Mouse (Mus musculus) C2C12 (cell line): ENCODE measurements at regions not wholly inside any gene's neighbourhood (a gene's known extent, or its start where the extent isn't known, plus 50 kb on each side); places are given as distances from the start of the nearest gene placed in this dataset.

ENCODE experiments used
- H3K27me3 ChIP-seq: one replicate; pipeline ENCODE4 v1.6.1; 2011; ENCODE audit not compliant: control insufficient read depth, insufficient read depth, insufficient read length
- H3K36me3 ChIP-seq: one replicate; pipeline ENCODE4 v1.6.1; 2011; ENCODE audit not compliant: control insufficient read depth, insufficient read depth
- H3K4me3 ChIP-seq: one replicate; pipeline ENCODE4 v1.5.1; 2011; ENCODE audit warnings: mild to moderate bottlenecking, control low read depth; ENCODE audit not compliant: poor library complexity, insufficient read depth, severe bottlenecking
- H3K79me2 ChIP-seq: one replicate; pipeline ENCODE4 v1.6.1; 2011; ENCODE audit not compliant: control insufficient read depth, insufficient read depth
- H3K79me3 ChIP-seq: one replicate; pipeline ENCODE4 v1.6.1; 2011; ENCODE audit warnings: low read depth, control low read depth
- H3ac ChIP-seq: one replicate; pipeline ENCODE3; 2011; ENCODE audit warnings: low read depth; ENCODE audit not compliant: control insufficient read depth, insufficient read length
- CEBPB ChIP-seq: IDR thresholded peaks from one replicate; pipeline ENCODE4 v1.6.1; 2011; ENCODE audit warnings: low read depth, mild to moderate bottlenecking, control low read depth, moderate library complexity
- CTCF ChIP-seq: IDR thresholded peaks from one replicate; pipeline ENCODE4 v1.5.1; 2011; ENCODE audit not compliant: control insufficient read depth, insufficient read depth, insufficient read length
- FOSL1 ChIP-seq: IDR thresholded peaks from one replicate; pipeline ENCODE4 v1.8.0; 2011; ENCODE audit warnings: mild to moderate bottlenecking, low read length; ENCODE audit not compliant: poor library complexity, insufficient read depth, severe bottlenecking
- MAX ChIP-seq: IDR thresholded peaks from one replicate; pipeline ENCODE4 v1.6.1; 2011; ENCODE audit warnings: mild to moderate bottlenecking, control low read depth
- MYOD1 ChIP-seq: IDR thresholded peaks from one replicate; pipeline ENCODE4 v1.6.1; 2011; ENCODE audit warnings: low read depth; ENCODE audit not compliant: control insufficient read depth, insufficient read length
- MYOG ChIP-seq: IDR thresholded peaks from one replicate; pipeline ENCODE4 v1.6.1; 2011; ENCODE audit not compliant: control insufficient read depth, insufficient read length; ENCODE audit errors: extremely low read depth
- USF1 ChIP-seq: IDR thresholded peaks from one replicate; pipeline ENCODE4 v1.6.1; 2011; ENCODE audit warnings: low read depth, mild to moderate bottlenecking, control low read depth, moderate library complexity

GRCm38 (mm10) chr3:38569001-38569400 is 84.4 kb upstream of the Ankrd50 start:
- Histone ChIP-seq H3K79me3 (no peaks in the 10 kb centered on the region), H3ac (no peak overlapping the region), H3K79me2 (no peaks in the 10 kb centered on the region), H3K27me3 (no peaks in the 10 kb centered on the region), H3K36me3 (no peaks in the 10 kb centered on the region), H3K4me3 (no peak overlapping the region)
- TF ChIP-seq MYOG (no peak), MYOD1 (no peak), CTCF (no peak), MAX (no peak), USF1 (no peak), FOSL1 (no peak), CEBPB (no peak)

- no peaks in the 10 kb centered on the region for H3K36me3 ChIP-seq
- TF ChIP-seq USF1 (no peak), CTCF (no peak), CEBPB (no peak), MYOD1 (no peak), MAX (no peak), FOSL1 (no peak), MYOG (no peak)
- no peak overlapping the region for H3ac ChIP-seq
- H3K79me2 ChIP-seq = no peaks in the 10 kb centered on the region
- H3K4me3 ChIP-seq = no peak overlapping the region
- H3K27me3 ChIP-seq = no peaks in the 10 kb centered on the region
- H3K79me3 ChIP-seq = no peaks in the 10 kb centered on the region
Observed at GRCm38 (mm10) chr3:38568596-38568975, 83.9 kb upstream of the Ankrd50 start.

- Histone ChIP-seq H3K4me3 (no peak overlapping the region), H3K36me3 (no peaks in the 10 kb centered on the region), H3K79me2 (no peaks in the 10 kb centered on the region), H3K27me3 (no peaks in the 10 kb centered on the region), H3ac (no peak overlapping the region), H3K79me3 (no peaks in the 10 kb centered on the region)
- TF ChIP-seq CTCF (no peak), MYOG (no peak), CEBPB (no peak), USF1 (no peak), MAX (no peak), FOSL1 (no peak), MYOD1 (no peak)
Observed at GRCm38 (mm10) chr3:38567946-38568595, 83.4 kb upstream of the Ankrd50 start.

GRCm38 (mm10) chr3:38566576-38566975 is 81.9 kb upstream of the Ankrd50 start:
- no peaks in the 10 kb centered on the region for H3K36me3 ChIP-seq
- no peak overlapping the region for H3ac ChIP-seq
- no peaks in the 10 kb centered on the region for H3K79me2 ChIP-seq
- H3K27me3 ChIP-seq = no peaks in the 10 kb centered on the region
- no peak overlapping the region for H3K4me3 ChIP-seq
- H3K79me3 ChIP-seq = no peaks in the 10 kb centered on the region
- no peak for TF ChIP-seq CEBPB
- no peak for TF ChIP-seq MAX
- no peak for TF ChIP-seq MYOG
- TF ChIP-seq FOSL1 = no peak

GRCm38 (mm10) chr3:38564844-38565243 is 80.2 kb upstream of the Ankrd50 start:
- H3K36me3 ChIP-seq = no peaks in the 10 kb centered on the region
- H3K79me3 ChIP-seq = no peaks in the 10 kb centered on the region
- H3K4me3 ChIP-seq = no peak overlapping the region
- no peak for TF ChIP-seq CEBPB
- no peak for TF ChIP-seq MAX
- no peak for TF ChIP-seq FOSL1
- no peak for TF ChIP-seq MYOD1
- TF ChIP-seq USF1 = no peak
- TF ChIP-seq CTCF = no peak
- no peak for TF ChIP-seq MYOG
- H3ac ChIP-seq = no peak overlapping the region
- no peaks in the 10 kb centered on the region for H3K27me3 ChIP-seq
- H3K79me2 ChIP-seq = no peaks in the 10 kb centered on the region

GRCm38 (mm10) chr3:38564364-38564763 is 79.7 kb upstream of the Ankrd50 start:
- Histone ChIP-seq H3K79me3 (no peaks in the 10 kb centered on the region), H3ac (no peak overlapping the region), H3K4me3 (no peak overlapping the region), H3K27me3 (no peaks in the 10 kb centered on the region), H3K36me3 (no peaks in the 10 kb centered on the region), H3K79me2 (no peaks in the 10 kb centered on the region)
- no peak for TF ChIP-seq USF1
- no peak for TF ChIP-seq MYOG
- TF ChIP-seq CEBPB = no peak
- no peak for TF ChIP-seq MYOD1
- TF ChIP-seq FOSL1 = no peak
- no peak for TF ChIP-seq CTCF
- no peak for TF ChIP-seq MAX
